Mouse (Mus musculus): Measurements from ENCODE around the gene AW011738.

AW011738 gene

GRCm38 (mm10) chr4:156208872-156209271 lies 5.8 kb downstream of the AW011738 start:
- Histone ChIP-seq H3K4me1 (replicated peaks; ENCODE audit: low read depth, low read length) (peaks cover 6% of the 10 kb centered on the region), H3K27me3 (ENCODE audit: insufficient read depth, low read length) (peaks cover 34% of the 10 kb centered on the region), H3K9me3 (ENCODE audit: low read length) (no peaks in the 10 kb centered on the region), H3K4me3 (replicated peaks; ENCODE audit: low read length) (no peak overlapping the region), H3K36me3 (ENCODE audit: insufficient read depth, low read length) (no peaks in the 10 kb centered on the region)
- TF ChIP-seq NANOG (IDR thresholded peaks at IDR 0.05; ENCODE audit: borderline replicate concordance, low read length), result no peak
- TF ChIP-seq CTCF (conservative IDR thresholded peaks at IDR 0.05; ENCODE audit: low read length), result no peak
- no peak for TF ChIP-seq POU5F1 (IDR thresholded peaks at IDR 0.05; ENCODE audit: borderline replicate concordance, low read length)

- H3K4me3 ChIP-seq (replicated peaks; ENCODE audit: low read length), result no peak overlapping the region
- H3K36me3 ChIP-seq (ENCODE audit: insufficient read depth, low read length), result no peaks in the 10 kb centered on the region
- TF ChIP-seq NANOG (IDR thresholded peaks at IDR 0.05; ENCODE audit: borderline replicate concordance, low read length) (no peak), POU5F1 (IDR thresholded peaks at IDR 0.05; ENCODE audit: borderline replicate concordance, low read length) (no peak), CTCF (conservative IDR thresholded peaks at IDR 0.05; ENCODE audit: low read length) (no peak)
These were observed 7.0 kb downstream of the AW011738 start for GRCm38 (mm10) chr4:156209963-156210635.

GRCm38 (mm10) chr4:156213134-156213533 lies 10.0 kb downstream of the AW011738 start:
- Histone ChIP-seq H3K9me3 (ENCODE audit: low read length) (no peaks in the 10 kb centered on the region), H3K4me1 (replicated peaks; ENCODE audit: low read depth, low read length) (peaks cover 7% of the 10 kb centered on the region), H3K27me3 (ENCODE audit: insufficient read depth, low read length) (peaks cover 29% of the 10 kb centered on the region), H3K36me3 (ENCODE audit: insufficient read depth, low read length) (no peaks in the 10 kb centered on the region), H3K4me3 (replicated peaks; ENCODE audit: low read length) (no peak overlapping the region)
- TF ChIP-seq POU5F1 (IDR thresholded peaks at IDR 0.05; ENCODE audit: borderline replicate concordance, low read length) (no peak), NANOG (IDR thresholded peaks at IDR 0.05; ENCODE audit: borderline replicate concordance, low read length) (no peak), CTCF (conservative IDR thresholded peaks at IDR 0.05; ENCODE audit: low read length) (no peak)

More at GRCm38 (mm10) chr4:156209963-156210635, 7.0 kb downstream of the AW011738 start:
- peaks cover 22% of the 10 kb centered on the region for H3K27me3 ChIP-seq (ENCODE audit: insufficient read depth, low read length)
- no peaks in the 10 kb centered on the region for H3K9me3 ChIP-seq (ENCODE audit: low read length)
- peaks cover 7% of the 10 kb centered on the region for H3K4me1 ChIP-seq (replicated peaks; ENCODE audit: low read depth, low read length)

GRCm38 (mm10) chr4:156215649-156216048 lies 12.5 kb downstream of the AW011738 start, which contains the start of gene Perm1:
Gene Perm1, plus strand, starts transcription at chr4:156215868.
- H3K4me3 ChIP-seq (replicated peaks; ENCODE audit: low read length), result no peak within 1 kb of the TSS
- TF ChIP-seq NANOG (IDR thresholded peaks at IDR 0.05; ENCODE audit: borderline replicate concordance, low read length) (no peak), CTCF (conservative IDR thresholded peaks at IDR 0.05; ENCODE audit: low read length) (no peak)
- no peaks in the 10 kb centered on the region for H3K36me3 ChIP-seq (ENCODE audit: insufficient read depth, low read length)
- H3K4me1 ChIP-seq (replicated peaks; ENCODE audit: low read depth, low read length), result peaks cover 7% of the 10 kb centered on the region
- H3K9me3 ChIP-seq (ENCODE audit: low read length), result no peaks in the 10 kb centered on the region
- peaks cover 37% of the 10 kb centered on the region for H3K27me3 ChIP-seq (ENCODE audit: insufficient read depth, low read length)

GRCm38 (mm10) chr4:156216196-156216595 lies 13.1 kb downstream of the AW011738 start:
- no peak for TF ChIP-seq NANOG (IDR thresholded peaks at IDR 0.05; ENCODE audit: borderline replicate concordance, low read length)
- TF ChIP-seq CTCF (conservative IDR thresholded peaks at IDR 0.05; ENCODE audit: low read length), result no peak
- TF ChIP-seq POU5F1 (IDR thresholded peaks at IDR 0.05; ENCODE audit: borderline replicate concordance, low read length), result no peak
- Histone ChIP-seq H3K4me3 (replicated peaks; ENCODE audit: low read length) (no peak overlapping the region), H3K36me3 (ENCODE audit: insufficient read depth, low read length) (no peaks in the 10 kb centered on the region), H3K9me3 (ENCODE audit: low read length) (no peaks in the 10 kb centered on the region), H3K27me3 (ENCODE audit: insufficient read depth, low read length) (peaks cover 36% of the 10 kb centered on the region), H3K4me1 (replicated peaks; ENCODE audit: low read depth, low read length) (peaks cover 7% of the 10 kb centered on the region)

GRCm38 (mm10) chr4:156217022-156217669 lies 14.0 kb downstream of the AW011738 start:
- Histone ChIP-seq H3K27me3 (ENCODE audit: insufficient read depth, low read length) (peaks cover 39% of the 10 kb centered on the region), H3K4me3 (replicated peaks; ENCODE audit: low read length) (no peak overlapping the region), H3K4me1 (replicated peaks; ENCODE audit: low read depth, low read length) (peaks cover 7% of the 10 kb centered on the region), H3K36me3 (ENCODE audit: insufficient read depth, low read length) (no peaks in the 10 kb centered on the region), H3K9me3 (ENCODE audit: low read length) (no peaks in the 10 kb centered on the region)
- TF ChIP-seq CTCF (conservative IDR thresholded peaks at IDR 0.05; ENCODE audit: low read length) (no peak), NANOG (IDR thresholded peaks at IDR 0.05; ENCODE audit: borderline replicate concordance, low read length) (no peak)

- no peak for TF ChIP-seq POU5F1 (IDR thresholded peaks at IDR 0.05; ENCODE audit: borderline replicate concordance, low read length)
- TF ChIP-seq CTCF (conservative IDR thresholded peaks at IDR 0.05; ENCODE audit: low read length), result no peak
- no peak for TF ChIP-seq NANOG (IDR thresholded peaks at IDR 0.05; ENCODE audit: borderline replicate concordance, low read length)
- Histone ChIP-seq H3K4me1 (replicated peaks; ENCODE audit: low read depth, low read length) (peaks cover 7% of the 10 kb centered on the region), H3K27me3 (ENCODE audit: insufficient read depth, low read length) (peaks cover 44% of the 10 kb centered on the region), H3K9me3 (ENCODE audit: low read length) (no peaks in the 10 kb centered on the region), H3K4me3 (replicated peaks; ENCODE audit: low read length) (no peak overlapping the region), H3K36me3 (ENCODE audit: insufficient read depth, low read length) (no peaks in the 10 kb centered on the region)
These were observed 14.7 kb downstream of the AW011738 start for GRCm38 (mm10) chr4:156217838-156218237.

- Histone ChIP-seq H3K27me3 (ENCODE audit: insufficient read depth, low read length) (peaks cover 57% of the 10 kb centered on the region), H3K4me1 (replicated peaks; ENCODE audit: low read depth, low read length) (0 out of 2 replicates have a peak, but pooled peaks cover 5% of the 10 kb centered on the region), H3K36me3 (ENCODE audit: insufficient read depth, low read length) (peaks cover 7% of the 10 kb centered on the region; the same call in 1 of the 2 replicates), H3K4me3 (replicated peaks; ENCODE audit: low read length) (no peak overlapping the region), H3K9me3 (ENCODE audit: low read length) (no peaks in the 10 kb centered on the region)
- TF ChIP-seq NANOG (IDR thresholded peaks at IDR 0.05; ENCODE audit: borderline replicate concordance, low read length) (no peak), POU5F1 (IDR thresholded peaks at IDR 0.05; ENCODE audit: borderline replicate concordance, low read length) (no peak), CTCF (conservative IDR thresholded peaks at IDR 0.05; ENCODE audit: low read length) (no peak)
These were observed 16.8 kb downstream of the AW011738 start for GRCm38 (mm10) chr4:156219936-156220335.

Measured in E14TG2a.4 (cell line).